Mouse (Mus musculus) ovary, postnatal 14 days (tissue): ENCODE results near the gene Trio.
A peak's percentile ranks its signal among the peaks of the same experiment; 100 is the strongest.

Experiments
- DNase-seq: peaks from one replicate; pipeline ENCODE4 v3.0.0; 2022; ENCODE audit warnings: low spot score

Trio gene

GRCm38 (mm10) chr15:27923280-27923986 is 102.2 kb downstream of the Trio start:
- peak; percentile 29 for DNase-seq

GRCm38 (mm10) chr15:27920751-27921150 is 104.9 kb downstream of the Trio start:
- DNase-seq = no peak

GRCm38 (mm10) chr15:27919540-27919939 is 106.1 kb downstream of the Trio start:
- DNase-seq = peak; percentile 43

GRCm38 (mm10) chr15:27918798-27919197 is 106.8 kb downstream of the Trio start:
- no peak for DNase-seq

GRCm38 (mm10) chr15:27916204-27916603 is 109.4 kb downstream of the Trio start:
- DNase-seq = no peak

- no peak for DNase-seq
Observed at GRCm38 (mm10) chr15:27913013-27913412, 112.6 kb downstream of the Trio start.

GRCm38 (mm10) chr15:27911196-27911595 is 114.5 kb downstream of the Trio start:
- no peak for DNase-seq

GRCm38 (mm10) chr15:27910179-27910578 is 115.5 kb downstream of the Trio start:
- DNase-seq = no peak

GRCm38 (mm10) chr15:27907649-27908048 is 118.0 kb downstream of the Trio start:
- no peak for DNase-seq

- DNase-seq = no peak
Observed at GRCm38 (mm10) chr15:27906409-27906808, 119.2 kb downstream of the Trio start.

GRCm38 (mm10) chr15:27905341-27905740 is 120.3 kb downstream of the Trio start:
- peak; percentile 35 for DNase-seq

GRCm38 (mm10) chr15:27904346-27905005 is 121.2 kb downstream of the Trio start:
- no peak for DNase-seq

GRCm38 (mm10) chr15:27901200-27901599 is 124.4 kb downstream of the Trio start:
- no peak for DNase-seq

GRCm38 (mm10) chr15:27898795-27899406 is 126.7 kb downstream of the Trio start:
- DNase-seq = no peak

- DNase-seq = no peak
Observed at GRCm38 (mm10) chr15:27894112-27894511, 131.5 kb downstream of the Trio start.

GRCm38 (mm10) chr15:27892029-27892428 is 133.6 kb downstream of the Trio start:
- DNase-seq = no peak

GRCm38 (mm10) chr15:27890666-27891065 is 135.0 kb downstream of the Trio start:
- DNase-seq = no peak

- DNase-seq = no peak
Observed at GRCm38 (mm10) chr15:27888153-27888552, 137.5 kb downstream of the Trio start.

- no peak for DNase-seq
Observed at GRCm38 (mm10) chr15:27886992-27887391, 138.7 kb downstream of the Trio start.

- DNase-seq = peak; percentile 83
Observed at GRCm38 (mm10) chr15:27884347-27885250, 141.0 kb downstream of the Trio start.

- no peak for DNase-seq
Observed at GRCm38 (mm10) chr15:27883881-27884280, 141.8 kb downstream of the Trio start.

GRCm38 (mm10) chr15:27882898-27883297 is 142.8 kb downstream of the Trio start:
- no peak for DNase-seq
